Mouse (Mus musculus) embryo, embryonic 9.5 days (tissue): ENCODE results near the gene Adamts15.

ENCODE experiments used
- DNase-seq: peaks from one replicate; pipeline ENCODE4 v3.0.0-alpha.2; 2017; ENCODE audit errors: extremely low spot score

Gene Adamts15

GRCm38 (mm10) chr9:30879947-30880273 lies 42.3 kb downstream of the Adamts15 start:
- DNase-seq, result no peak

GRCm38 (mm10) chr9:30879248-30879946 lies 42.9 kb downstream of the Adamts15 start:
- DNase-seq, result no peak

- no peak for DNase-seq
These were observed 45.7 kb downstream of the Adamts15 start for GRCm38 (mm10) chr9:30876552-30876951.

DNA sequence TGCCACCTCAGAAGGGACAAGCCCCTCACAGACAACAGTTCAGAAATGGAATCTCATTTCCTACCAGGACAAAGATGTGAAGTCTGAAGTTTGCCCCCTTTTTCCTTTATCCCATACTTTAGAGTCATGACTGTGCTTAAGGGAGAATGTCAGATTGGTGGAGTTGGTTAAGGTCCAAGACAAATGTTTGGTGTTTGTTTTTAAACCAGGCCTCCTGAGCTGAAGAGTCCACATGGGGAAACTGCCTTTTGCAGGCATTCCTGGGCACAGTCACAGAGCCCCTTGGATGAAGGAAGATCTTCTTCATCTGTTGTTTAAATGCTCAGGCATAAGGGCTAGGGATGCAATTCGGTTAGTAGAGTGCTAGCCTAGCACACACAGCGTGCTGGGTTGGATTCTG lies 66.4 kb downstream of the Adamts15 start:
- no peak for DNase-seq

DNA sequence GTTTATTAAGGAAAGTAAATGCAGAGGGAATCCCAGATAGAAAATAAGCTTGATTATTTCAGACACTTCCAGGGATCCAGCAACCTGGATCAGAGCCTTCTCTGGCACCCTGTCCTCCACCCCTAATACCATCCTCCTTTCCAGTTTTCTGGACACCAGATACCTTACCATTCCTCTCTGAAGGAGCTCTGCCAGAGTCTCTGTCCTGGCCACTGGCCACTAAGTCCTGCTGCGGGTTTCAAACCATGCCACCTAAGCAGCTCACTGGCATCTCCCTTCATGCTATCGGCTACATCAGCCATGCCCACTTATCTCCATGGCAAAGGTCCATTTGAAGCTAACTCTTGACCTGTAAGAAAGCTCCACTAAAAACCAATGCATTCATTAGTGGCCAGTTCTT lies 70.4 kb downstream of the Adamts15 start:
- no peak for DNase-seq

GRCm38 (mm10) chr9:30849951-30850350 lies 72.3 kb downstream of the Adamts15 start:
- no peak for DNase-seq

- DNase-seq, result no peak
These were observed 72.8 kb downstream of the Adamts15 start for GRCm38 (mm10) chr9:30849444-30849843.
